9 mouse cellular contexts compared by ENCODE assay signal in genomic region chr2:154646634-154647033, GRCm38 (mm10). TPM values are rescaled to one million over a fixed set of nuclear protein-coding genes. Genes with fewer than 3 reads are reported as not detected.
DNase-seq lines count a peak whose midpoint lies in the region; ATAC-seq and TF ChIP-seq lines count a peak whose summit lies in the region.
"Had no signal": no experiment of that assay in that cellular context is flagged by ENCODE, and none has a peak within 500 bp of the region (broad histone marks: within the 10 kb centered on the region; RNA-seq: fewer than 3 reads in every experiment).

No protein-coding gene starts in this region.

- H3K36me3 ChIP-seq in forebrain, embryonic 13.5 days (ENCODE audit: poor library complexity, severe bottlenecking), result peaks cover 50% of the 10 kb centered on the region
- no peaks in the 10 kb centered on the region for H3K36me3 ChIP-seq in forebrain, embryonic 11.5 days (ENCODE audit: control insufficient read depth, insufficient read depth, low read length)
- H3K36me3 ChIP-seq in midbrain, embryonic 14.5 days (ENCODE audit: control insufficient read depth, insufficient read depth, low read length), result peaks cover 39% of the 10 kb centered on the region
- H3K36me3 ChIP-seq in midbrain, embryonic 11.5 days (ENCODE audit: control insufficient read depth, insufficient read depth, low read length), result no peaks in the 10 kb centered on the region; the same call in 1 of the 2 replicates
- H3K36me3 ChIP-seq in lung, embryonic 14.5 days (ENCODE audit: insufficient read depth), result peaks cover 21% of the 10 kb centered on the region; the same call in 1 of the 2 replicates

- 80% methylated on average over 5 of the region's 5 CpGs for WGBS in forebrain, embryonic 13.5 days
- 83% methylated on average over 5 of the region's 5 CpGs for WGBS in forebrain, embryonic 11.5 days
- WGBS in midbrain, embryonic 14.5 days, result 79% methylated on average over 5 of the region's 5 CpGs
- WGBS in midbrain, embryonic 11.5 days, result 80% methylated on average over 5 of the region's 5 CpGs
- WGBS in lung, embryonic 14.5 days, result 76% methylated on average over 5 of the region's 5 CpGs

- H3K4me3 ChIP-seq in forebrain, embryonic 13.5 days, result no peak overlapping the region
- no peak overlapping the region for H3K4me3 ChIP-seq in forebrain, embryonic 11.5 days (ENCODE audit: low read depth, low read length)
- no peak overlapping the region for H3K4me3 ChIP-seq in midbrain, embryonic 14.5 days (replicated peaks; ENCODE audit: low read depth, low read length)
- no peak overlapping the region for H3K4me3 ChIP-seq in midbrain, embryonic 11.5 days (ENCODE audit: low read depth, low read length)
- no peak overlapping the region for H3K4me3 ChIP-seq in lung, embryonic 14.5 days (ENCODE audit: low read depth, low read length)
- H3K4me3 ChIP-seq: liver, embryonic 15.5 days had no signal

- intact Hi-C loops in heart, postnatal 25 days (cut with DNase I), result loop anchor here (2.0 kb wide), 1 partner anchor 296 kb away; no protein-coding TSS in a partner anchor

- H3K9ac ChIP-seq in forebrain, embryonic 13.5 days, result no peak overlapping the region
- no peak overlapping the region for H3K9ac ChIP-seq in forebrain, embryonic 11.5 days (ENCODE audit: low read length)
- H3K9ac ChIP-seq in midbrain, embryonic 14.5 days (replicated peaks; ENCODE audit: low read length), result no peak overlapping the region
- H3K9ac ChIP-seq in midbrain, embryonic 11.5 days (ENCODE audit: low read length), result no peak overlapping the region
- no peak overlapping the region for H3K9ac ChIP-seq in lung, embryonic 14.5 days
- H3K9ac ChIP-seq: liver, embryonic 15.5 days had no signal

- no peaks in the 10 kb centered on the region for H3K9me3 ChIP-seq in forebrain, embryonic 13.5 days (replicated peaks)
- no peaks in the 10 kb centered on the region for H3K9me3 ChIP-seq in forebrain, embryonic 11.5 days (ENCODE audit: control insufficient read depth, low read length)
- no peaks in the 10 kb centered on the region for H3K9me3 ChIP-seq in midbrain, embryonic 14.5 days (ENCODE audit: control insufficient read depth, low read length)
- H3K9me3 ChIP-seq in midbrain, embryonic 11.5 days (ENCODE audit: control insufficient read depth, low read length), result no peaks in the 10 kb centered on the region
- H3K9me3 ChIP-seq in lung, embryonic 14.5 days (ENCODE audit: low read depth, low read length), result no peaks in the 10 kb centered on the region
- H3K9me3 ChIP-seq: liver, embryonic 15.5 days had no signal

- no peaks in the 10 kb centered on the region for H3K4me1 ChIP-seq in forebrain, embryonic 13.5 days
- no peaks in the 10 kb centered on the region for H3K4me1 ChIP-seq in forebrain, embryonic 11.5 days (replicated peaks; ENCODE audit: control insufficient read depth, insufficient read depth, low read length)
- no peaks in the 10 kb centered on the region for H3K4me1 ChIP-seq in midbrain, embryonic 14.5 days (ENCODE audit: control insufficient read depth, insufficient read depth, low read length)
- H3K4me1 ChIP-seq in midbrain, embryonic 11.5 days (ENCODE audit: control insufficient read depth, insufficient read depth, low read length), result peaks cover 5% of the 10 kb centered on the region; the same call in 1 of the 2 replicates
- H3K4me1 ChIP-seq in lung, embryonic 14.5 days (ENCODE audit: insufficient read depth), result no peaks in the 10 kb centered on the region

- H3K4me2 ChIP-seq in forebrain, embryonic 13.5 days, result no peak overlapping the region
- H3K4me2 ChIP-seq in forebrain, embryonic 11.5 days (ENCODE audit: low read depth, low read length, severe bottlenecking), result no peak overlapping the region
- H3K4me2 ChIP-seq in midbrain, embryonic 14.5 days (ENCODE audit: low read length), result no peak overlapping the region
- no peak overlapping the region for H3K4me2 ChIP-seq in midbrain, embryonic 11.5 days
- no peak overlapping the region for H3K4me2 ChIP-seq in lung, embryonic 14.5 days
- H3K4me2 ChIP-seq: liver, embryonic 15.5 days had no signal

- 0 out of 2 replicates have a peak, but pooled peaks have one; percentile 36 for ATAC-seq in forebrain, embryonic 13.5 days
- no peak for ATAC-seq in forebrain, embryonic 11.5 days (replicated peaks; ENCODE audit: low FRiP score)
- no peak for ATAC-seq in midbrain, embryonic 14.5 days (ENCODE audit: low FRiP score, low TSS enrichment)
- no peak; the same call in 1 of the 2 replicates for ATAC-seq in midbrain, embryonic 11.5 days (ENCODE audit: low FRiP score)
- no peak for ATAC-seq in lung, embryonic 14.5 days (ENCODE audit: insufficient read depth)

- peak; percentile 55 for TF ChIP-seq CTCF in lung, embryonic 14.5 days (IDR thresholded peaks at IDR 0.05; ENCODE audit: low read depth)

- H3K27ac ChIP-seq in forebrain, embryonic 13.5 days, result no peak overlapping the region
- H3K27ac ChIP-seq in forebrain, embryonic 11.5 days (ENCODE audit: low read depth, low read length), result no peak overlapping the region
- no peak overlapping the region for H3K27ac ChIP-seq in midbrain, embryonic 14.5 days (replicated peaks; ENCODE audit: low read depth, low read length)
- H3K27ac ChIP-seq in midbrain, embryonic 11.5 days (ENCODE audit: low read depth, low read length), result no peak overlapping the region
- H3K27ac ChIP-seq in lung, embryonic 14.5 days (ENCODE audit: low read depth), result no peak overlapping the region
- H3K27ac ChIP-seq: liver, embryonic 15.5 days had no signal

- no peaks in the 10 kb centered on the region for H3K27me3 ChIP-seq in forebrain, embryonic 13.5 days
- no peaks in the 10 kb centered on the region for H3K27me3 ChIP-seq in forebrain, embryonic 11.5 days (ENCODE audit: control insufficient read depth, insufficient read depth, low read length)
- H3K27me3 ChIP-seq in midbrain, embryonic 14.5 days (ENCODE audit: control insufficient read depth, insufficient read depth, low read length), result no peaks in the 10 kb centered on the region
- no peaks in the 10 kb centered on the region for H3K27me3 ChIP-seq in midbrain, embryonic 11.5 days (ENCODE audit: control insufficient read depth, insufficient read depth, low read length)
- H3K27me3 ChIP-seq in lung, embryonic 14.5 days (ENCODE audit: insufficient read depth, low read length), result no peaks in the 10 kb centered on the region
- H3K27me3 ChIP-seq: liver, embryonic 15.5 days had no signal

- no peak for DNase-seq in forebrain, embryonic 11.5 days (ENCODE audit: low spot score)
- DNase-seq in midbrain, embryonic 14.5 days, result peak; percentile 46
- DNase-seq in midbrain, embryonic 11.5 days (ENCODE audit: low spot score, missing footprints), result no peak
- peak; percentile 39 for DNase-seq in adipocyte (ENCODE audit: low spot score)
- peak; percentile 37 for DNase-seq in lung, embryonic 14.5 days
- DNase-seq in ovary, adult 18-20 months (ENCODE audit: low spot score), result no peak
- DNase-seq in heart, postnatal 25 days (ENCODE audit: low spot score), result no peak

RNA-seq across cellular contexts. Expression of gene Chmp4b, which starts 4.9 kb away (rescaled TPM):
- polyA plus RNA-seq in forebrain, embryonic 13.5 days (2015; fragmentation: Nextera tagmentation; extraction: Ambion mirVana), result 22.4 and 24.9 TPM in 2 replicates
- 13.3 and 16.7 TPM in 2 replicates for polyA plus RNA-seq in forebrain, embryonic 11.5 days (2014; fragmentation: Nextera tagmentation; extraction: Ambion mirVana)
- polyA plus RNA-seq in midbrain, embryonic 14.5 days (2014; fragmentation: Nextera tagmentation; extraction: Ambion mirVana), result 20.4 and 32.4 TPM in 2 replicates
- polyA plus RNA-seq in midbrain, embryonic 11.5 days (2014; fragmentation: Nextera tagmentation; extraction: Ambion mirVana), result 12.7 and 14.0 TPM in 2 replicates
- 14.9 and 15.0 TPM in 2 replicates for polyA plus RNA-seq in lung, embryonic 14.5 days (2014; fragmentation: Nextera tagmentation; extraction: Ambion mirVana)
- 100 to 1,000 TPM; 112 TPM for total RNA-seq in heart, postnatal 25 days (2021)

RNA-seq across cellular contexts. Expression of gene 4930519P11Rik, which starts 33.4 kb away (rescaled TPM):
- polyA plus RNA-seq in forebrain, embryonic 13.5 days (2015; fragmentation: Nextera tagmentation; extraction: Ambion mirVana), result 0.79 and 0.88 TPM in 2 replicates
- 1.0 TPM in 1 of 2 replicates, not detected in the other for polyA plus RNA-seq in forebrain, embryonic 11.5 days (2014; fragmentation: Nextera tagmentation; extraction: Ambion mirVana)
- 0.50 and 1.6 TPM in 2 replicates for polyA plus RNA-seq in midbrain, embryonic 14.5 days (2014; fragmentation: Nextera tagmentation; extraction: Ambion mirVana)
- 0.60 and 1.1 TPM in 2 replicates for polyA plus RNA-seq in midbrain, embryonic 11.5 days (2014; fragmentation: Nextera tagmentation; extraction: Ambion mirVana)
- polyA plus RNA-seq in lung, embryonic 14.5 days (2014; fragmentation: Nextera tagmentation; extraction: Ambion mirVana), result 0.72 and 0.83 TPM in 2 replicates
- not detected for total RNA-seq in heart, postnatal 25 days (2021)
- polyA plus RNA-seq: liver, embryonic 15.5 days had no signal

RNA-seq across cellular contexts. Expression of gene Zfp341, which starts 33.5 kb away (rescaled TPM):
- 1.5 and 2.0 TPM in 2 replicates for polyA plus RNA-seq in forebrain, embryonic 13.5 days (2015; fragmentation: Nextera tagmentation; extraction: Ambion mirVana)
- polyA plus RNA-seq in forebrain, embryonic 11.5 days (2014; fragmentation: Nextera tagmentation; extraction: Ambion mirVana), result 1.5 and 2.1 TPM in 2 replicates
- 2.2 and 2.6 TPM in 2 replicates for polyA plus RNA-seq in midbrain, embryonic 14.5 days (2014; fragmentation: Nextera tagmentation; extraction: Ambion mirVana)
- 0.92 and 1.2 TPM in 2 replicates for polyA plus RNA-seq in midbrain, embryonic 11.5 days (2014; fragmentation: Nextera tagmentation; extraction: Ambion mirVana)
- 1.0 and 1.1 TPM in 2 replicates for polyA plus RNA-seq in lung, embryonic 14.5 days (2014; fragmentation: Nextera tagmentation; extraction: Ambion mirVana)
- total RNA-seq in heart, postnatal 25 days (2021), result 1 to 10 TPM; 3.0 to 3.1 TPM

RNA-seq across cellular contexts. Expression of gene Pxmp4, which starts 43.1 kb away (rescaled TPM):
- 10.7 and 13.0 TPM in 2 replicates for polyA plus RNA-seq in forebrain, embryonic 13.5 days (2015; fragmentation: Nextera tagmentation; extraction: Ambion mirVana)
- 10.0 and 10.6 TPM in 2 replicates for polyA plus RNA-seq in forebrain, embryonic 11.5 days (2014; fragmentation: Nextera tagmentation; extraction: Ambion mirVana)
- 14.2 and 15.0 TPM in 2 replicates for polyA plus RNA-seq in midbrain, embryonic 14.5 days (2014; fragmentation: Nextera tagmentation; extraction: Ambion mirVana)
- polyA plus RNA-seq in midbrain, embryonic 11.5 days (2014; fragmentation: Nextera tagmentation; extraction: Ambion mirVana), result 12.3 and 14.1 TPM in 2 replicates
- polyA plus RNA-seq in lung, embryonic 14.5 days (2014; fragmentation: Nextera tagmentation; extraction: Ambion mirVana), result 24.1 and 25.9 TPM in 2 replicates
- total RNA-seq in heart, postnatal 25 days (2021), result 10 to 100 TPM; 23.9 to 26.0 TPM

Comparison
In these comparisons a context has a peak if more than half of its experiments do, and no peak if none do; other contexts are left out.
1. DNase-seq: peak in midbrain, embryonic 14.5 days (single experiment), adipocyte (single experiment) and lung, embryonic 14.5 days (single experiment); none in forebrain, embryonic 11.5 days (single experiment), midbrain, embryonic 11.5 days (single experiment), ovary, adult 18-20 months (single experiment) and heart, postnatal 25 days (single experiment).